Mouse (Mus musculus) C2C12 (cell line): Measurements from ENCODE around the gene Ssc4d.

Source experiments
- CEBPB ChIP-seq: IDR thresholded peaks from one replicate; pipeline ENCODE4 v1.6.1; 2011; ENCODE audit warnings: low read depth, mild to moderate bottlenecking, control low read depth, moderate library complexity
- CTCF ChIP-seq: IDR thresholded peaks from one replicate; pipeline ENCODE4 v1.5.1; 2011; ENCODE audit not compliant: control insufficient read depth, insufficient read depth, insufficient read length
- MAX ChIP-seq: IDR thresholded peaks from one replicate; pipeline ENCODE4 v1.6.1; 2011; ENCODE audit warnings: mild to moderate bottlenecking, control low read depth
- MYOD1 ChIP-seq: IDR thresholded peaks from one replicate; pipeline ENCODE4 v1.6.1; 2011; ENCODE audit warnings: low read depth; ENCODE audit not compliant: control insufficient read depth, insufficient read length
- MYOG ChIP-seq: IDR thresholded peaks from one replicate; pipeline ENCODE4 v1.6.1; 2011; ENCODE audit not compliant: control insufficient read depth, insufficient read length; ENCODE audit errors: extremely low read depth
- USF1 ChIP-seq: IDR thresholded peaks from one replicate; pipeline ENCODE4 v1.6.1; 2011; ENCODE audit warnings: low read depth, mild to moderate bottlenecking, control low read depth, moderate library complexity

GRCm38 (mm10) chr5:136007745-136008144, 33.4 kb upstream of the Ssc4d start:
- TF ChIP-seq CTCF = no peak
- TF ChIP-seq USF1 = peak; percentile 89
- no peak for TF ChIP-seq CEBPB
- TF ChIP-seq MAX = no peak
- no peak for TF ChIP-seq MYOG
- no peak for TF ChIP-seq MYOD1
